Mouse (Mus musculus): ENCODE measurements at regions not wholly inside any gene's neighbourhood (a gene's known extent, or its start where the extent isn't known, plus 50 kb on each side); places are given as distances from the start of the nearest gene placed in this dataset.

GRCm38 (mm10) chr3:70105561-70105960, 98.1 kb downstream of the Otol1 start:
- TF ChIP-seq CTCF (IDR thresholded peaks at IDR 0.05; ENCODE audit: extremely low read depth, insufficient read depth, insufficient read length, insufficient replicate concordance) (no peak), POLR2A (IDR thresholded peaks at IDR 0.05; ENCODE audit: low read depth, low read length) (no peak)

All from spleen, adult 2 months (tissue).